Mouse (Mus musculus) C2C12 (cell line): ENCODE measurements around the gene Cux2. TPM values are rescaled to one million over a fixed set of nuclear protein-coding genes. Genes with fewer than 3 reads are reported as not detected.
A peak's percentile ranks its signal among the peaks of the same experiment; 100 is the strongest.

Experiments used
- H3K27me3 ChIP-seq: one replicate; pipeline ENCODE4 v1.6.1; 2011; ENCODE audit not compliant: control insufficient read depth, insufficient read depth, insufficient read length
- H3K36me3 ChIP-seq: one replicate; pipeline ENCODE4 v1.6.1; 2011; ENCODE audit not compliant: control insufficient read depth, insufficient read depth
- H3K4me3 ChIP-seq: one replicate; pipeline ENCODE4 v1.5.1; 2011; ENCODE audit warnings: mild to moderate bottlenecking, control low read depth; ENCODE audit not compliant: poor library complexity, insufficient read depth, severe bottlenecking
- H3K79me2 ChIP-seq: one replicate; pipeline ENCODE4 v1.6.1; 2011; ENCODE audit not compliant: control insufficient read depth, insufficient read depth
- H3K79me3 ChIP-seq: one replicate; pipeline ENCODE4 v1.6.1; 2011; ENCODE audit warnings: low read depth, control low read depth
- H3ac ChIP-seq: one replicate; pipeline ENCODE3; 2011; ENCODE audit warnings: low read depth; ENCODE audit not compliant: control insufficient read depth, insufficient read length
- CEBPB ChIP-seq: IDR thresholded peaks from one replicate; pipeline ENCODE4 v1.6.1; 2011; ENCODE audit warnings: low read depth, mild to moderate bottlenecking, control low read depth, moderate library complexity
- CTCF ChIP-seq: IDR thresholded peaks from one replicate; pipeline ENCODE4 v1.5.1; 2011; ENCODE audit not compliant: control insufficient read depth, insufficient read depth, insufficient read length
- FOSL1 ChIP-seq: IDR thresholded peaks from one replicate; pipeline ENCODE4 v1.8.0; 2011; ENCODE audit warnings: mild to moderate bottlenecking, low read length; ENCODE audit not compliant: poor library complexity, insufficient read depth, severe bottlenecking
- MAX ChIP-seq: IDR thresholded peaks from one replicate; pipeline ENCODE4 v1.6.1; 2011; ENCODE audit warnings: mild to moderate bottlenecking, control low read depth
- MYOD1 ChIP-seq: IDR thresholded peaks from one replicate; pipeline ENCODE4 v1.6.1; 2011; ENCODE audit warnings: low read depth; ENCODE audit not compliant: control insufficient read depth, insufficient read length
- MYOG ChIP-seq: IDR thresholded peaks from one replicate; pipeline ENCODE4 v1.6.1; 2011; ENCODE audit not compliant: control insufficient read depth, insufficient read length; ENCODE audit errors: extremely low read depth
- USF1 ChIP-seq: IDR thresholded peaks from one replicate; pipeline ENCODE4 v1.6.1; 2011; ENCODE audit warnings: low read depth, mild to moderate bottlenecking, control low read depth, moderate library complexity
- polyA plus RNA-seq: library from polyadenylated mRNA; unstranded; fragments of >200 nt; fragmentation: generic; extraction: Trizol; gene quantifications from one replicate; pipeline ENCODE4 v1.2.1, GENCODE M21; 2012; ENCODE audit warnings: missing spikeins

Gene Cux2
- polyA plus RNA-seq, 1 experiment, result 0.08 TPM

DNA sequence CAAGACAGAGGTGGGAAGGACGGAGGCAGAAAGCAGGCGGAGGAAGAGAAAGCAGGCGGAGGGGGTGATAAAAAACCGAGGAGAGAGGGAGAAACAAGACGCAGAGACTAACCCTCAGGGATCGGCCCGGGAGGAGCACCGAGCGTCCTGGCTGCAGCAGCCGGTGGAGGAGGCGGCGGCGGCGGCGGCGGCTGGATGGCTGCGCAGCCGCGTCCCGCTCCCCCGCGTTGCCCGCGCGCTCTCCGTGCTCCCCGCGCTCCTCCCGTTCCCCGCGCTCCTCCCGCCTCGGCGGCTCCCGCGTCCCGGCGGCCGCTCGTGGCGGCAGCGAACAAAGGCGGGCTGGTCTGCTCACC is 262 bp downstream of the Cux2 start:
- Histone ChIP-seq H3K4me3 (no peak overlapping the region), H3K79me2 (no peaks in the 10 kb centered on the region), H3K27me3 (peaks cover 89% of the 10 kb centered on the region), H3K36me3 (no peaks in the 10 kb centered on the region), H3K79me3 (no peaks in the 10 kb centered on the region), H3ac (peak overlapping the region; percentile 58)
- TF ChIP-seq CEBPB (no peak), MYOG (no peak), USF1 (no peak), MAX (no peak), MYOD1 (no peak), CTCF (no peak), FOSL1 (no peak)

DNA sequence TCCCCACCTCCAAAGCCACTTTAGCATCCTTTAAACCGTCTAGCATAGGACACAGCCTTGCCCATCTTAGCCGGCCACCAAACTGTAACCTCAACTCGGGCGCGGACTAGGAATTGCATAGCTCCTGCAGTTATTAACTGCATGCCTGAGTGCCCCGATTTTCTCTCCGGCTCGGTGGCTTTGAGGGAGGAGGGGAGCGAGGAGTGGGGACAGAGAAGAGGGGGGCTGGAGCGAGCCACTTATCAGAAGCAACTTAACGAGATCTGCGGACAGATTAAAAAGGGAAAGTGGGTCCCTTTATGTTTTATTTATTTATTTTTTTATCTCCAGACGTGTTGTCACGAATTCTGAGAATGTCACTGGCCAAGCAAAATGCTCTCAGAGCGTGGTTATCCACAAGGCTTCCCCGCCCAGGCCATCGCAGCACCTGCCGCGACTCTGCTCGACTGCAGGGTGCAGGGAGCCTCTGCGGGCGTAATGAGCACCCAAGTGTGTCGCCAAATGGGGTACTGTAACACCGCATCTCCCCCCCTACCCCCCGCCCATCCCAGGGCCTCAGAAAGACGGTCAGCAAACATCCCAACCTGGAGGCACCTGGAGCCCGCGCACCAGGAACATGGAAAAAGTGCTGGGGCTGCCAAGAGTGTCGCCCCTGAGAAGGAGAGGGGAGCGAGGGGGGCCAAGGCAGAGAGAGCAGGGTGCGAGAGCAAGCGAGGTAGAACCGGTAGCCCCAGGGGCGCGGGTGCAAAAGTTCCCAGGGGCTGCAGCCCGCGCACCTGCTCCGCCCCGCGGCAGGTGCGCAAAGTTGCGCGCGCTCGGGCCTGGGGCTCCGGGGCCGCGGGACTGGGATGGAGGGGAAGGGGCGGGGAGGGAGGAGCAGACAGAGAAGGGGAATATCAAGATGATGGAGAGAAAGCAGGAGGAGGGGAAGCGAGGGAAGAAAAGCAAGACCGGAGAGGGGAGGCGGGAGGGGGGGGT is 927 bp downstream of the Cux2 start:
- no peaks in the 10 kb centered on the region for H3K36me3 ChIP-seq
- H3K79me2 ChIP-seq, result no peaks in the 10 kb centered on the region
- no peaks in the 10 kb centered on the region for H3K79me3 ChIP-seq
- no peak for TF ChIP-seq USF1
- no peak for TF ChIP-seq CTCF
- peaks cover 89% of the 10 kb centered on the region for H3K27me3 ChIP-seq
- no peak overlapping the region for H3K4me3 ChIP-seq
- no peak overlapping the region for H3ac ChIP-seq

DNA sequence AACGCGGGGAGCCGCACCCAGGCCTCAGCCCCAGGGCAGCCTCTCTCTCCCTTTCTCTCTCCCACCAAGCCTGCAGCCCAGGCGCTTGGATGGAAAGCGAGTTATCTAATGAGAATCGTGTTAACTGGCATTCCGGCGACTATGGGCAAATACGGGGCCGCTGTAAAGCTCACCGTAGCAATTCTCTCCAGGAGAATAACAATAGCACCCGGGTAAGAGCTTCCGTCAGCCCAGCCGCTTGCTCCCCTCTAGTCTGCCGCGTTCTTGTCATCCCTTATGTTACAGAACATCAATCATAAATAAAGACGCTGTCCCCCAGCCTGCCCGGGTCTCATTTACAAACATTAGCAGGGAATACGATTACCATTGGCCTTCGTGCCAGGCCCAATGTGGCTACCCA is 1.6 kb downstream of the Cux2 start:
- H3K79me2 ChIP-seq, result no peaks in the 10 kb centered on the region
- H3ac ChIP-seq, result no peak overlapping the region
- no peaks in the 10 kb centered on the region for H3K36me3 ChIP-seq
- TF ChIP-seq FOSL1 (no peak), MYOD1 (no peak)
- peaks cover 89% of the 10 kb centered on the region for H3K27me3 ChIP-seq
- H3K4me3 ChIP-seq, result no peak overlapping the region
- no peaks in the 10 kb centered on the region for H3K79me3 ChIP-seq

DNA sequence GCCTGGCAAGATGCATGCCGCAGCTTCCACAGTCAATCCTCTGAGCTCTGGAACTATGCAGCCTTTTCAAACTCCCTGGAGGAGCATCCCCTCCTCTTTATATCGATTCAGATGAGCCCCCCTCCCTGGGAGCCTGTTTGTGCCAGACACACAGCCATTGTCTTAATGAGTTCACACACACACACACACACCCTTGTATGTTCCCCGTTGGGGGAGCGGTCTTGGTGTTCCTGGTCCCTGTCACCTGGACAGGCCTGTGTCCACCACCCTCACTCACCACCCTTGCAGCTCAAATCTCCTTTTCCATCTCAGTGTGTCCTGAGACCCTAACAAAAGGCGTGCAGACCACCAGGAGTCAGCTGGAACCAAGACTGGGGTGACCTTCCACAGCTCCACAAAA is 2.1 kb downstream of the Cux2 start:
- Histone ChIP-seq H3K27me3 (peaks cover 89% of the 10 kb centered on the region), H3K4me3 (no peak overlapping the region), H3K79me2 (no peaks in the 10 kb centered on the region), H3ac (no peak overlapping the region), H3K36me3 (no peaks in the 10 kb centered on the region), H3K79me3 (no peaks in the 10 kb centered on the region)
- TF ChIP-seq MYOG, result no peak
- no peak for TF ChIP-seq CTCF
- TF ChIP-seq USF1, result no peak
- no peak for TF ChIP-seq FOSL1
- TF ChIP-seq MYOD1, result no peak
- TF ChIP-seq MAX, result no peak
- no peak for TF ChIP-seq CEBPB

DNA sequence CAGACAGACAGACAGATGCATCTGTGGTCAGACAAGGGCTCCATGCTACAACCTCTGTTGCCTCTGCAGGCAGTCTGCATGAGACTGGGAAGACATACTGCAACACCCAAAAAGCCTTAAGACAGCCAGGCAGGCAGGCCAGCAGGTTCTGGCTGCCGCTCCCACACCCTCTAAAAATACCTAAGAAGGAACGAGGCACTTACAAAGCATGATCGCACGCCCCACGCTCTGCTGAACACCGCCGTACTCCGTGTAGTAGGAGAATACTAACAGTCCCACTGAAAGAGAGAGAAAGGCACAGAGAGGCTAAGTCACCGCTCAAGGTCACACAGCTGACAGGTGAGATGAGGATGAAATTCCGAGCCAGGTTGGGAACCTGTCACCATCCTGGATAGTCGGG is 6.3 kb downstream of the Cux2 start:
- no peaks in the 10 kb centered on the region for H3K79me3 ChIP-seq
- no peak overlapping the region for H3ac ChIP-seq
- no peaks in the 10 kb centered on the region for H3K79me2 ChIP-seq
- H3K36me3 ChIP-seq, result no peaks in the 10 kb centered on the region
- H3K27me3 ChIP-seq, result peaks cover 98% of the 10 kb centered on the region
- TF ChIP-seq MYOG (no peak), MAX (no peak), MYOD1 (no peak), FOSL1 (no peak), CEBPB (no peak), USF1 (no peak), CTCF (no peak)
- no peak overlapping the region for H3K4me3 ChIP-seq

DNA sequence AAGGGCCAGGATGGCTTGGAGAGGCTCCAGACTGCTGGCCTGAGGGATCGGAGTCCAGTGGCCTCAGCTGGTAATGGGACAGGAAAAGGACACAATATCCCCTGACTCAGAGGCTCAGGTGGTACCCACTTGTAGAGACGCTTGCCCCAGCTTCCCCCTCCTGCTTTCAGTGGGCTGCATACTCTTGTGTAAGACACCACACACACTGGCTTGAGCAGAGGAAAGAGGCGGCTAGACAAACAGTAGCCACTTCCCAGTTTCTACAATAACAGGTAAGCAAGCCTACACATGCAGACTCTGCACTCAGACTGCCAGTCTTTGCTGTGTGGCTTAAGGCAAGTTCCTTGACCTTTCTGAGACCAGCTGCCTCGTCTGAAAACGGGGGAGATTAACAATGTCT is 14.6 kb downstream of the Cux2 start:
- no peaks in the 10 kb centered on the region for H3K79me2 ChIP-seq

More for the DNA sequence above, 14.6 kb downstream of the Cux2 start:
- TF ChIP-seq MAX, result no peak
- no peak for TF ChIP-seq CEBPB
- no peak for TF ChIP-seq USF1
- no peak for TF ChIP-seq MYOD1
- TF ChIP-seq MYOG, result no peak
- TF ChIP-seq FOSL1, result no peak
- Histone ChIP-seq H3K27me3 (peaks cover 71% of the 10 kb centered on the region), H3K4me3 (no peak overlapping the region), H3K36me3 (no peaks in the 10 kb centered on the region), H3ac (no peak overlapping the region), H3K79me3 (no peaks in the 10 kb centered on the region)
